Mouse (Mus musculus) layer of hippocampus, postnatal 36 days (tissue): Measurements from ENCODE around the gene Ppm1h. TPM values are rescaled to one million over a fixed set of nuclear protein-coding genes. Genes with fewer than 3 reads are reported as not detected.

ENCODE experiments used
- DNase-seq, 2 experiments: peaks; one replicate each; pipeline ENCODE4 v3.0.0; 2022
- total RNA-seq, 2 experiments: library from RNA; stranded (reverse); gene quantifications; 2 replicates each; pipeline ENCODE4 v1.2.3; 2021

The Ppm1h gene
- total RNA-seq, 2 experiments from 2014 or later: 74.1 to 77.7 TPM

DNA sequence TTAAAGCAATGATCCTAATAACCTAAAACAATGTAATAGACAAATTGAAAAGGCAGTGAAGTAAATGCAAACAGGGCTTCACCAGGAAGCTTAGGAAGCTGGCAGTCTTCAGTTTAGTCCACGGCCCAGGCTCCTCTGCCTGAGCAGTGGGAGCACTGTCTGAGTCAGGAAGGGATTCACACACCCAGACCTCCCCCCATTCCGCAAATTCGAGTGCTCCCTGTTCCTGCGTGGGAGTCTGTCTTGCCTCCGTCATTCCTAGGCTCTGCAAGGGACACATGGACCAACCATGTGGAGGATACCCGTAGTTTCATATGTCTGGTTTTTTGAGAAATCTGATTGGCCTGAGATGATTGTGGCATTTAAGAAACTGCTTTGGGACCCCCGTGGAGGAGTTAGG, 67.6 kb downstream of the Ppm1h start:
- no peak for DNase-seq

DNA sequence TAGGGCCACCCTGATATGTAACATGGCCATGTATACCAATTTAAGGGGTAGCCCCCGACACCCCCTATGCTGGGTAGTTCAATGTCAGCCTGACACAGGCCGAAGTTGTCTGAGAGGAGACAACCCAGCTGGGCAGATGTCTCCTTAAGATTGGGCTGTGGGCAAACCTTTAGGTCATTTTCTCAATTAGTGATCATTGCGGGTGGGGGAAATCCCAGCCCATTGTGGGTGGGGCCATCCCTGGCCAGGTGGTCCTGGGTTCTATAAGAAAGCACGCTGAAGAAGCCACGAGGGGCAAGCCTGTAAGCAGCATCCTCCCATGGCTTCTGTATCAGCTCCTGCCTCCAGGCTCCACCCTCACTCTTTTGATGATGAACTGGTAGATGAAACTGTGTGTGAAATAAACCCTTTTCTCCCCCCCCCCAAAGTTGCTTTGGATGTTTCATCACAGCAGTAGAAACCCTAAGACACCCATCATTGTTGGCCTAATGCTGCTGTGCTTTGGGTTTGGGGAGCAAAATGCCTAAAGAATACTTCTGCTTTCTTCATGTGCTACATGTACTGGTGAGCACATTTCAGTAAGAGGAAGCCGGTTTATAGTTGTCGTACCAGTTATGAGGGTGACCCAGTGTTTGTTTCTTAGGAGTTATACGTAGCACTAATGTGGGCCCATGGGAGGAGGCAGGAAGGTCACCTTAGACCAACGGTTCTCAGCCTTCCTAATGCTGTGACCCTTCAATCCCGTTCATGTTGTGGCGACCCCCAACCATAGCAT, 68.8 kb downstream of the Ppm1h start:
- no peak for DNase-seq

DNA sequence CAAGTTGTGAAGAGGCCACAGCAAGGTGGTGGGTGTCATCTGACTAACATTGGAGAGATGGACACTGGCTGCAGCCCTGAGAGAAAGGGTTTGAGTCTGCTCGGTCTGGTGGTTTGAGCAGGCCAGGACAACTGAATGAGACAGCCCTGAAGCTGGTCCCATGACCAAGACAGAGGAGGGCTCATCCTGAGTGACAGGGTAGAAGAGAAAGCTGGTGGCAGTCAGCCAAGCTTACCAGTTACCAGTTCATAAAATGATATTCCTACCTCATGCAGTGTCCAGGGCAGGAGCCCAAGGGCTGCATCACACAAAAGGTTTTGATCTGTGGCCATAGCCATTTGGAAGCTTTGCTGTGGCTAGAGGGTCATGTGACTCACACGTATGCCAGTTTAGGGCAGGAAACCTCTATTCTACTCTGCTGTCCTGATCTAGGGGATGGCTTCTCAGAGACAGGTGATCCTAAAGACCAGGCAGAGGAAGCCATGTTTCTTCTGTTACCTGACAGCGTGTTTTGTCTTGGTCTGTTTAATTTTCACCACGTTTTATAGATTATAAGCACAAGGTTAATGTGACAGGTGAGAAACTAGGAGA, 69.9 kb downstream of the Ppm1h start:
- no peak for DNase-seq

DNA sequence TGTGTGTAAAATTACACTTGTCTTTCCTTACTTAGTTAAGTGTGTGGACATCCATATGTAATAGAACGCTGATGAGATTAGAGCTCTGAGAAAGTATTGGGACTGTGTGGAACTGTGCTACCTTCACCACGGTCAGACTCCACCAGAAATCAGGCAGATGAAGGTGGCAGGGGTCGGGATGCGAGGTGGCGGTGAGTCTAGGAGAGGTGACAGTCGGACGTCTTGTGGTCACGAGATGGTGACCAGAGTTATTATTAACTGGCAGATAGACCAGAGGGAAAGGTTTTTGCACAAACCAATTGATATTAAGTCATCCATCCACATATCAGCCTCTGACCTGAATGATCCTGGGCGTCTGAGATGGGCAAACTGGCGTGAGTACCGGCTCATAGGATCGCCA, 70.5 kb downstream of the Ppm1h start:
- no peak for DNase-seq

DNA sequence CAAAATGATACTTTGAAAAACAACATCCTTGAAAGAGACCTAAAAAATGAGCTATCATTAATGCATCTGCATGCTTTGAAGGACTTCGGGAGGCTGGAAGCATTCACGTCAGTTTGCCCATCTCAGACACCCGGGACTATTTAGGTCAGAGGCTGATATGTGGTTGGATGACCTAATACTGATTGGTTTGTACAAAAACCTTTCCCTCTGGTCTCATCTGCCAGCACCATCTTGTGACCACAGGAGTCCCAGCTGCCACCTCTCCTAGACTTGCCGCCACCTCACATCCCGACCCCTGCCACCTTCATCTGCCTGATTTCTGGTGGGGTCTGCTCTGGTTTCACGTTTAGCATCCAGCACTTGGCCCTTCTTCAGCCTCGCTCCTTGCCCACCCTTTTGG, 71.3 kb downstream of the Ppm1h start:
- no peak for DNase-seq

DNA sequence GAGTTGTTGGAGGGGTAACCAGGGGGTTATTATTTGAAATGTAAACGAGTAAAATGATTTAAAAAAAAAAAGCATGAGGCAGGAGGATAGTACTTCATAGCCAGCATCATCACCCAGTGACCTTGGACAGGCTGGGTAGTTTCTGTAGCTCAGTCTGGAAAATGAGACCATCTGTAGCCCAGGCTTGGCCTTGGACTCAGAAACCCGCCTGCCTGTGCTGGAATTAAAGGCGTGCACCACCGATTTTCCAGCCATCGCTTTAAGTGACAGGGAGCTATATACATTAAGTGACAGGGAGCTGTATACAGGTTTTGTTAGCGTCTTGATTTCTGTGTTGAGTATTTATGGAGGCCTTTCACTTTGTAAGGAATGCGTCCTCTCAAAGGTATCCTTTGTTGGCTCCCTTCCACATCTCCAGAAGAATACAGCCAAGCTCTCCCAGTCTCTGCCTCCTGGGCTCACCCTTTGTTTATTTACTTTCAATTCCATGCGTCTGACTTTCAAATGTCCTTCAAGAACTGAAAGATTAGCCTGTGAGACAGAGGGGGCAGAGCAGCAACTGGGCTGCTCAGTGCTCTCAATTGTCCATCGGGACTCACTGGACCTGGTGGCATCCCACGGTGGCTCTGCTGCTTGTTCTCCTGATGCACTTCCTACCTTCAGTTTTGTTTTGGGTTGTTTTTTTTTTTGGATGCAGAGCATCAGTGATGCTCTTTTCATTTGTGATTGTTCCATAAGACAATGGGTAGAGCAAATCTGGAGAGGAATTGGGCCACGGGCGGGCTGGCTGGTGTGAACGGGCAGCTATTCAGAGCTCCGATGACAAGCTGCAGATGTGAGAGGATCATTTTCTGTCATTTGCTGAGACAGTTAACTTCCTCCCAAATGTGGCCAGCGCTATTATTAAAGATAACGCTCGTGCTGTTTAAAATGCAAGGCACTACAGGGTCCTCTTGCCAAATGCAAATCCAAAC, 74.7 kb downstream of the Ppm1h start:
- DNase-seq: no peak

DNA sequence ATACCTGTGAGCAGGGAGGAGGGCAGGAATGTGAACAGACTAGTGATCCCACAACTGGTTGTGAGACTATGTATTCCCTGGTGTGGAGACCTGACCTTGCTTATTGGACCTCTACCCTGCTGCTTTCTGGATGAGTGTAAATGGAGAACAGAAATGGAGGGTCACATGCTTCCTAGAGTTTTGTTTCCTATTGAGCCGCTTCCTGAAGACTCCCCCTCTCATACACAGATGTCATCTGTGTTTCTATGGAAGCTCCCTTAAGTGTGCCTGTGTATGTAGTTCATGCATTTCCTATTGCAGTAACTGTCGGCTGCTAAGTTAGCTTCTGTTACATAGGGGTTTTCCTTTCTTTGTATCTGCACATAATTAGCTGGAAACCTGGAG, 75.4 kb downstream of the Ppm1h start:
- no peak for DNase-seq

DNA sequence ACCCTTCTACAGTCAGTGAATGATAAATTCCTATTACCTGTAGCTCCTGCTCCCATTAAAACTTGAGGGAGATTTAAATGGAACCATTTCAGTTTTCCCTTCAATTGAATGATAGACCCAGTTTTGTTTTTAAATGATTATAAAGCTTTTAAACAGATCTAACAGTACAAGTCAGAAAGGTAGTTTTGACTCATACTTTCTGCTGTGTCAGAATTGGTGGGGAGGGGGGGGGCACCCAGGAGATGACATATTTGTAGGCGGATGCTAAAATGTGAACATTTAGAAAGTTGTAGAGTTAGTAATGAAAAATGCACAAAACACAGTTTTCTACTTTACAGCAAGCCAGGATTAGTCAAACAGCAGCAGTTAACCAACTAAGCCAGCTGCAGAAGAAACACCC, 76.4 kb downstream of the Ppm1h start:
- no peak for DNase-seq

DNA sequence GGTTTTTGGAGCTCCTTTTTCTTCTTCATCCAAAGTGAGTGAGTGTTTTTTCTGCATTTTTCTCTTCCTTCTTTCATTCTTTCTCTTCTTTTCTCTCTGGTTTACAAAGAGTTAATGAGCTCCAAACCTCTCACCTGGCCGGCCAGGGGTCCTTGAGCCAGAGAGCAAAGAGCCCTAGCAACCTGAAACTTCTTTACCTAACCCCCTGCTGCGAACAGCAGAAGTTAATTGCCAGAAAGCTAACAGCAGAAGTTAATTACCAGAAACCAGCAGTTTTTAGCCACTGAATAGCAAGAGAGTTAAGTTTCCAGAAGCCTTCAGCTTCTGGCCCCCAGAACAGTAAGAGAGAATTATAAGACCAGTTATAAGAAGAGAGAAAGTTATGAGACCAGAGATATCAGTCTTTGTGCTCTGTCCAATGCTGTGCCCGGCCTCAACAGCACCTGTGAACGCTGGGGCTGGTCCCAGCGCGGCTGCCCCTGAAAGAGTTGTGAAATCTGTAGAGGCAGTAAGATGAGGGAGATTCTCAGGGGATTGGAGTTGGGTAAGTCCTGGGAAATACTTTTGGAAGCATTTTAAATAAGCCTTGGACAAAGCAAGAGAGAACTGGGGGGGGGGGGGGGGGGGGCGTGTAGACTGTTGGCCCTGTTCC, 78.4 kb downstream of the Ppm1h start:
- no peak for DNase-seq

DNA sequence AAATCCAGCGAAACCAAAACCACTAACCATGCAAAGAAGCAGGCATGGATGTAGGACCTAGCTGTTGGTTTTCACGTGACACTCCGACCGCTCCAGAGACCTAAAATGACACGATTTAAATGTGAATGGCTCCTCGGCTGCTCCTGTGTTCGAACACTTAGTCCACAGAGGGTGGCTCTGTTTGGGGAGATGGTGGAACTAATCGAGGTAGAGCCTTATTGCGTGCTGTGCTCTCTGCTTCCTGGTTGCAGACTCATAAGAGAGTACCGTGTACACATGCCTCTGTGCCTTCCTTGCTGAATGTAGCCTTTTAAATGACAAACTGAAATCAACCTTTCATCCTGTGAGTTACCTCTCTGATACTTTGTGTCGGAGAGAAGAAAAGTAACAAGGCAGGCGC, 79.2 kb downstream of the Ppm1h start:
- DNase-seq: no peak

DNA sequence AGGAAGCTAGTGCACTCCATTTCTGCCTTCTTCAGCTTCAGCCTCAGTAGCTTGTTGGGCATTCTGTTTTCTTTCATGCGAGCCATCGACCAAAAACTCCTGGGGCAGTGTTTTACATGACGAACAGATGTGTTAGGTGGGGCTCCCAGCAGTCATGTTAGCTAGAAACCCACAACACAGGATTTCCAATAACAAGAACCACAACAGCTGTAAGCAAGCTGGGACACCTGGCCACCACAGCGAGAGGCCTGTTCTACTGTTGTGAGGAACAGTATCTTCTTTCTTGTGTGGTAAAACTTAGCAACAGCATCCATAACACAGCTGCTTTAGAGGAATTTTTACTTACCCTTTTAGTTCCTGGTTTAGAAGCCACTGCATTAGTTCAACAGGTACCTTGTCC, 79.8 kb downstream of the Ppm1h start:
- DNase-seq: no peak

DNA sequence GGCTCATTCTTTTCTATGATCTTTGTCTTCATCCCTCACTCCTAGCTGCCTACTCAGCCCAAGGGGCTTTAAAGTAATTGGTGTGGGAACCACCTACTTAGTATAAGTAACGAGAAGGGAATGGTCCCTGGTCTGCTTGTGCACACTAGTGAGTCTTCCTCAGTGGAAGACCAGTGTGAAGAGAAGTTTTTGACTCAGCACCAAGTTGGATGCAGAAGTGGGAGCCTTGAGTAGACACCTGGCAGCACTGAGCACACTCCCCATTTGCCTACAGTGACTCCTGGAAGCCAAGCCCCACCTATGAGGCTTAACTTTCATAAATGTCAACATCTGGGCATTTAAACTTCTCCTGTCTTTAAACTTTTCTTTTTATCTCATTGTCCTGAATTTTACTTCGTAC, 81.2 kb downstream of the Ppm1h start:
- DNase-seq: no peak

DNA sequence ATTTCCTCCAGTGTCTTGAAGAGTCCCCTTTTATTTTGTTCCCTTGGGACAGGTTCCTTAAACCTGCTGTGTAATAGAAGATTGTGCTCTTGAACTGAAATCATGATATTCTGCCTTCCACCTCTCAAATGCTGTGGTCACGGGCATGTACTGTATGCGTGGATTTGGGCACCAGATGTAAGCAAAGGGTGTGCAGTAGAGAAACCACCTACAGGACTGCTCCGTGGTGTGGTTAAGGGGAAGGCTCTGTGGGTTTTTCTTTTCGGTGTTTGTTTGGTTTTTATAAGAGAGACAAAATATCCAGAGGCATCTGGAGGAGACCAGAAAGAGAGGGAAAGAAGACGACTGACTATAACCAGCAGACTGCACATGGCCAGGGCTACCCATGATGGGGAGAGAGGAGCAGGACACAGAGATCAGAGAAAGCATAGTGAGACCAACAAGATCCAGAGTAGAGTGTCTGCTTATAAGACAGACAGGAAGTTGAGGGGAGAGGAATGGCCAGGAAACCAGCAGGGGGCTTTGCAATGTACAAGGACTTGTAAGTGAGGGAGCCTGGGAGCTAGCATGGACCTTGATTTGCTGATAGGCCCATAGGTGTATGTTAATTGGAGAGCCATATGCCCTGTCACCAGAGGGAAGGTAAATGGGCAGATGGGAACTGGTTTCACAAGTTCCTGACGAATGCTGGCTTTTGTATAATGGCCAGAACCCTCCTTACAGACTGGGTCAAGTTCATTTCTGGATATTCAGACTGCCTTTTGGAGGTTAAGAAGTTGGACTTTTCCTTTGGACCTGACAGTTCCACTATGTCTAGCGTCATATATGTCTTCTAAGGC, 82.1 kb downstream of the Ppm1h start:
- no peak for DNase-seq

DNA sequence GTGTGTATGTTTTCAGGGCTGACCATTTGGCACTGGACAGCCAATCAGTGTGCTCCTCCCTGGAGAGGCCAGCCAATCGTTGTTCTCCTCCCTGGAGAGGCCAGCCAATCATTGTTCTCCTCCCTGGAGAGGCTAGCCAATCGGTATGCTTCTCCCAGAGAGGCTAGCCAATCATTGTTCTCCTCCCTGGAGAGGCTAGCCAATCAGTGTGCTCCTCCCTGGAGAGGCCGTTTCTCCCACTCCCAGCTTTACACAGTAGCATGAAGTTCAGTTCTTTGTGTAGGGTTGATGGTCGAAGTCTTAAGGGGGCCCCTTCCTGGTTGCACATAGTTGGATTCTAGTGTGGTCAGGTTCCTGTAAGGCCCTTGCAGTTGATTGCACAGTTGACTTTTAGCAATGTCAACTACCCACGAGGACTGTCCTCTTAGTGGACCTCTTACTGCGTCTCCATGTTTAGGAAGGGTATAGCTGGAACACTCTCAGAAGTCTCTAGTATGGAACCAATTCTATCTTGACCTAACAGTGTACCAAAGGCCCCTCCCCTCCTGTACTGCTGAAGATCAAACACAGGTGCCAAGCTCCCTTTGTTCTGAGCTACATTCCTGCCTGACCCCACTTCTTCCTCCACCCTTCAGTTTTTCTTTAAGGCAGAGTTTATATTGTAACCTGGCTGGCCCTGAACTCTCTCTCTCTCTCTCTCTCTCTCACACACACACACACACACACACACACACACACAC, 84.4 kb downstream of the Ppm1h start:
- DNase-seq: no peak

DNA sequence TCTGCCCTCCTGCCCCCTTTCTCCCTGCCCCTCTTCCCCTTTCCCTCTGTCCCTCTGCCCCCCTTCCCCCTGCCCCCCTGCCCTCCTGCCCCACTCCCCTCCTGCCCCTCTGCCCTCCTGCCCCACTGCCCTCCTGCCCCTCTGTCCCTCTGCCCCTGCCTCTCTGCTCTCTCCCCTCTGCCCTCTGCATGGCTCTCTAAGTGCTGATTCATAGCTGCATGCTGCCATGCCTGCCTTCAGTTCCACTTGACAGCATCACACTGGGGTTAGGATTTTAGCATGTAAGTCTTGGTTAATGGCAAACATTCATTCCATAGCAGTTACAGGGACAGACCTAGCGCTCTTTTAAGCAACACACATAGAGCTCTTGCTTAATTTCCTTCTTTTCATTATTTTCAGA, 85.0 kb downstream of the Ppm1h start:
- no peak for DNase-seq

DNA sequence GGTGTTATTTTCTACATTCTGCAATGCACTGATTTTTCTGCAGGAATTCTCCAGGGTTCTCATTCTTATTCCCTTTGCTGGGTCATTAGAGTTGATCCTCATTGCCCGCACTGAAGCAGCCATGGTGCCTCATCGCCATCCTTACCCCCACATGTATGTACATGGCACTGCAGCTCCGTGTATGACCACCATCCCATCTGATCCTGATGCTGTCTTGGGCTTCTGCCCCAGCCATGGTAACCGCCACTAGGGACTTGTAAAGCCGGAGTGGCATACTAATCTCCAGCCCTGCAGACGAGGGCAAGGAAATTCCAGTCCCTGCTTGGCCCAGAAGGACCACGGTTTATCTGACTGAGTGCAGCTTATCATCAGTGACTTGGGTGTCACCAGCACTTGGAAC, 86.1 kb downstream of the Ppm1h start:
- no peak for DNase-seq

DNA sequence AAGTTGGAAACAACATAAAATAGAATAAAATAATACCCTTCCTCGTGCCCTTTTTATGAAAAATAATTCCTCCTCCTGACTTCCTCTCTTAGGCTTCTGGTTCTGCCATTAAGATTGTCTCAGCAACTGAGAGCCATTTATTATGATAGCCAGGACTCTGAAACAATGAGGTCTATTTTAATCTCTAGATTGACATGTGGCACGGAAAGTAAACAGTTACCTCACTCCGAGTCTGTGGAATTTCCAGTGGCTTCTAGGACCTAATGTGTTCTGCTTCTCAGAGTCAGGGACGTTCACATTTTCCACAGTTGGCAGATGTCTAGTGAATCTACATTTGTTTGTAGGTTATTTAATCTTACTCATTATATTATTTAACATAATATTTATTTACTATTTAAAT, 87.0 kb downstream of the Ppm1h start:
- DNase-seq: no peak

DNA sequence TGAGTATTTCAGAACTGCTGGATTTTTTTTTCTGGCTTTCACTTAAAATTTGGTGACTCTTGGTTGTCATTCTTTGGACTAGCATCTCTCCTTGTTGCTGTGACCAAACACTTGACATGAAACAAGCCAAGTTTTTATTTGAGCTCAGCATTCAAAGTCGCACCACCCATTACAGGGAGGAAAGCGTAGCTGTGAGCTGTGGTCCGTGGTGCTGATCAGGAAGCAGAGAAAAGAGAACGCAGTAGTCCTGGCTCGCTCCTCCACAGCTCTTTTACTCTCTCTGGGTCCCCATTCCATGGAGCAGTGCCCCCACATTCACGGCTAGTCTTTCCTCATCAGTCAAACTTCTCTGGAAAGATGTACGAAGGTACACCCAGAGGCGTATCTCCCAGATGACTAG, 87.4 kb downstream of the Ppm1h start:
- no peak for DNase-seq

DNA sequence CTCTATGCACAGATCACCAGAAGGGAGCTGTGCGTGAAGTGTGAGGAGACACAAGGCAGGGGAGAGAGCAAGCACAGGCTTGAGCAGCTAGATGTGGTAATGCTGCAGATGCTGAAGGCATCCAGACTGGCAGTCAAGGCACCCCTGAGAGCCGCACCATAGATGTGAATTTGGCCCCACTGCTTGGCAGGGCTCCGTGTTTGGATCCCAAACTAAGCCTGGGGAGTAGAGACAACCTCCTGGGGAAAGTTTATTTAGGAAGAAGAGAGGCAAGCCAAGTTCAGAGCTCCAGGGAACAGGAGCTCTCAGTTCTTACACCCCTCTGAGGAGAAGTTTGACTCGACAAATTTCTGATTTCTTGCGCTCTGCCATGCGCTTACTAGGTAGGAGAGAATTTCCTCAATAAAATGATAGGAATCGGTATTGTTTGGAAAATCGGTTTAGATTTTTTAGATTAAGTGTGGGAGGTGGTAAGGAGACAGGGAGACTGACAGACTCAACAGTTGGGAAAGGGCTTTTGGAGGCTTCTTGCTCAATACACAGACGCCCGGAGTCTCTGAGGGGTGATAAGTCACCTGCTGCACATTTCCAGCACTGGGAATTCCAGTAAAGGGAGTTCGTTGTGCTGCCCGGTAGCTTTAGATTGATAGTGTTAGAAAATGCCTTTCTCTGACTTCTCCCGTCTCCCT, 89.8 kb downstream of the Ppm1h start:
- DNase-seq: no peak

DNA sequence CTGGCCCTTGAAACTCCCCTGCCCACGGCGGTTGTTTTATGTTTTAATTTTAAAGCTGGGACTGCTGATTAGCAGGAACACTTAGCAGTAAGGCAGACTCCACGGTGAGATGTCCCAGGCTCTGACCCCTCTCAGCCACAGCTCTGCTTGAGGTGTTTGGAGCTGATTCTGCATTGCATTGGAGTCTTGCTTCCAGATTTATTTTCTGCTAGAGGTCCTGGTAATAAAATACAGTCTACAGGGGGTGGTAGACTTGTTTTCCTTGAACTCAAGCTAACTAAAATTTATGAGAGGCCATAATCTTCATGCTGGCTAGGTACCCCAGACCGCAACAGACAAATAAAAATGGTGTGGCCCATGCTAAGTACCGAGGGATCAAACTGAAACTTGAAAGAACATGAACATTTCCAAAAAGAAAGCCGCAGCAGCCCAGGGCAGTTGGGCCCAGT, 90.4 kb downstream of the Ppm1h start:
- no peak for DNase-seq

DNA sequence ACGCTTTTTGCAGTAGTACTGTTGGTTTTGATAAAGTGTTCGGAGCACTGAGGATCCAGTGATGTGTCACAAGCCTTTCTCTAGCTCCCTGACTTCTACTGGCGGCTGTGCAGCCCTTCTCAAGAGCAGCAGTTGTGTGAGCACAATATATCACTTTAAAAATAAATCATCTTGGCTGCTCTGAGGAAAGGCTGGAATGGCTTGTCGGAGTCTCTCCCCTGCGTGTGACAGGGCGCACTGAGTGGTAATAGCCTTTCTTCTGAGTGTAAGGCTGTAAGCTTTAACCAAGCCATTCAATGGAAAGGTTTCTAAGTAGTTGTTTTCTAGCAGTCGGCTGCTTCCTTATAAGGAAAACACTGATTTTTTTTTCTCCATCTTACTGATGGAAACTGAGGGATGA, 91.8 kb downstream of the Ppm1h start:
- no peak for DNase-seq
